Comparison of ENCODE assay signal across 15 mouse cellular contexts in genomic region chr5:13557257-13557656, GRCm38 (mm10).
"Had no signal": no experiment of that assay in that cellular context is flagged by ENCODE, and none has a peak within 500 bp of the region (broad histone marks: within the 10 kb centered on the region; RNA-seq: fewer than 3 reads in every experiment).

No protein-coding gene starts in this region.

- H3K4me2 ChIP-seq: neural tube, embryonic 15.5 days; stomach, embryonic 15.5 days had no signal

- H3K27me3 ChIP-seq: neural tube, embryonic 15.5 days; stomach, embryonic 15.5 days had no signal

- H3K27ac ChIP-seq: neural tube, embryonic 15.5 days; stomach, embryonic 15.5 days; stomach, postnatal 0 days had no signal

- H3K9ac ChIP-seq: neural tube, embryonic 15.5 days; stomach, embryonic 15.5 days had no signal

- H3K9me3 ChIP-seq: neural tube, embryonic 15.5 days; stomach, embryonic 15.5 days had no signal

- H3K36me3 ChIP-seq: neural tube, embryonic 15.5 days; stomach, embryonic 15.5 days had no signal

- H3K4me3 ChIP-seq: neural tube, embryonic 15.5 days; stomach, embryonic 15.5 days had no signal

- DNase-seq: retina, postnatal 1 day; right cerebral cortex, adult 18-20 months; right cerebral cortex, postnatal 14 days; right cerebral cortex, postnatal 25 days; right cerebral cortex, postnatal 4 days; spleen, adult 18-20 months; thymus, adult 18-20 months; thymus, adult 2 months; thymus, postnatal 14 days; thymus, postnatal 25 days; thymus, postnatal 36 days; thymus, postnatal 4 days had no signal

- H3K4me1 ChIP-seq: neural tube, embryonic 15.5 days; stomach, embryonic 15.5 days had no signal
